Mouse (Mus musculus) MEL-GATA-1-ER (cell line): ENCODE measurements at regions not wholly inside any gene's neighbourhood (a gene's known extent, or its start where the extent isn't known, plus 50 kb on each side); places are given as distances from the start of the nearest gene placed in this dataset.
"Not testable (repeated sequence)": the region's sequence is repeated elsewhere in the genome, so short reads cannot be mapped to it uniquely, and the experiment has no call there.

Source experiments
- DNase-seq: peaks from one replicate; pipeline ENCODE4 v3.0.0-alpha.2; 2012; ENCODE audit warnings: low read depth; ENCODE audit errors: extremely low read depth

DNA sequence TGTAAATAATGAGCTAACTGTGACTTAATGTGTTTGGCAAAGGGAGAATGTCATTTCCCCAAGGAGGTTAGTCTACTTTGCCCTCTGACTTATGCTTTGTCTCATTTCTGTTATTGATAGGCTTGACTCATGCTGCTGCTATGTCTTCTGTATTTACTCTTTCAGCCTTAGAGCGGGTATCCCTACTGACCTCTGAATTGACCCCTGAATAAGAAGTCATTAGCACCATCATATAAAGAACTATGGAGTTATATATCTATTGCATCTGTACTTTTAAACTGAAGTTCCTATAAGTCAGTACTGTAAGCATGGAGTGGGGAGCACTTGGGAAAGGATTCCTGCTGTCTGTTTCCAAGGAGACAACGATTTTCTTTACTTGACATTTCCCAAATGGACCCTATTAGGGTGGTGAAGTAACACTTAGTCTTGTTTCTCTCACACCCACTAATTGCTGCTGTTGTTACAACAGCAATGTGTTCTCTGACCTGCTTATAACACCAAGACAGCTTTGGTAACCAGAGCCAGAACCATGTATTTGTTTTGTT lies 75.3 kb upstream of the Cwc22 start:
- DNase-seq: no peak

DNA sequence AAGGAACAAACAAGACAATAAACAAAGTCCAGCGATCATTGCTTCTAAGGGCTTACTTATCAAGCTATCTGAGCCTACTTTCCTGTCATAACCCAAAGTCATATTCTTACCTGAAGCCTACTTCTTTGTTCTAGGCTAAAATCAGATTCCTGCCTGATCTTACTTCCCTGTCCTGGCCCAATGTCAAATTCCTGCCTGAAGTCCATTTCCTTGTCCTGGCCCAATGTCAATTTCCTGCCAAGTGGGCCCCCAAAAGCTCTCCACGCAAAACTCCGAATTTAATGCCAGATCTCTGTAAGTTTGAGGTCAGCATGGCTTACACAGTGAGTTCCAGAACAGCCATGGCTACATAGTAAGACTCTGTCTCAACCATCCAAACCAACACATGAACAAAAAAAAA lies 74.3 kb upstream of the Cwc22 start:
- no peak for DNase-seq

DNA sequence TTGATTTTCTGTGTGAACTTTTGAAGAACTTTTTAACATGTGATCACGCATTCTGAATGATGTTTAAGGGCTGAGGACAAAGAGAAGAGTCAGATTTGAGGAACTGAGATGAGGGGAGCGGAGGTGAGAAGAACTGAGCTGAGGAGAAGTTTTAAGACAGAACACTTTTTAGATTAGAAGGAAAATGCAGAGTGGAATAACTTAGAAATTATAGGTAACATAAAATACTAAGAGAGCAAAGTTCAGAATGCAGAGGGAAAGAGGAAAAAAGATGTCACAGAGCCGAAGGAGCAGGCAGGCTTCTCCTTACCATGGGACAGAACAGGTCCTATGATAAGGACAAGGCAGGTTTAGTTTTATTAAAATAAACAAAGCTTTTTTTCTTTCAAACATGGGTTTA lies 73.7 kb upstream of the Cwc22 start:
- DNase-seq: no peak

DNA sequence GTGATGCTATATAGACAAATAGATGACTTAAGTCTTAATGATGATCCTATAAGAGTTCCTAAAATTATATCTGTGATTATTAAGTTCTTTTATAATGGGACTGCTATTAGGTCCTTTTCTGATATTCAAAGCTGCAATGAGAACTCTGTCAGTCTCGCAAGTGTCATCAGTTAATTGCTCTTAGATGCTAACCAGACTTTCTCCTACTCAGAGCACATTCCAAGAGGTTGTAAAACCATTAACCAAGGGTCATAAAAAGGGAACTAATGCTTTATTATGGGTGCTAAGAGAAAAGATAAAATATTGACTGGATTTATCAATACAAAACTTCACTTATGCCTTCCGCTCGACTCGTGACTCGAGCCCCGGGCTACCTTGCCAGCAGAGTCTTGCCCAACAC lies 66.3 kb upstream of the Cwc22 start:
- DNase-seq: not testable (repeated sequence)

DNA sequence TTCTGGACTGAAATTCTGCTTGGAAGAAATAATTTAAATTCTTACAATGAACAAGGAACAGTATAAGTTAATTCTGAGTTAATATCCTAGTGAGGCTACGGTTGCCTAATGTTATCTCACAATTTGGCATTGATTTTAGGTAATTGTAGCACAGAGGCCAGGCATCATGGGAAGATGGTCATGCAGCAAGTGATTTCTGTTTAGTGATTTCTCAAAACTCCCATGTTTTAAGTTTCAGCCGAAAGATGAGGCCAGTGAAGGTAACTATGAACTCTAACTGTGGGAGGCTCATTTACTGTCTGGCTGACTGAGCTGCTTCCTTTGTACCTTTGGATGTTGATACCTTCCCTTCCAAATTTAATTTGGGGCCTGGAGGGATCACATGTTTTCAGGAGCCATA lies 65.6 kb upstream of the Cwc22 start:
- no peak for DNase-seq

DNA sequence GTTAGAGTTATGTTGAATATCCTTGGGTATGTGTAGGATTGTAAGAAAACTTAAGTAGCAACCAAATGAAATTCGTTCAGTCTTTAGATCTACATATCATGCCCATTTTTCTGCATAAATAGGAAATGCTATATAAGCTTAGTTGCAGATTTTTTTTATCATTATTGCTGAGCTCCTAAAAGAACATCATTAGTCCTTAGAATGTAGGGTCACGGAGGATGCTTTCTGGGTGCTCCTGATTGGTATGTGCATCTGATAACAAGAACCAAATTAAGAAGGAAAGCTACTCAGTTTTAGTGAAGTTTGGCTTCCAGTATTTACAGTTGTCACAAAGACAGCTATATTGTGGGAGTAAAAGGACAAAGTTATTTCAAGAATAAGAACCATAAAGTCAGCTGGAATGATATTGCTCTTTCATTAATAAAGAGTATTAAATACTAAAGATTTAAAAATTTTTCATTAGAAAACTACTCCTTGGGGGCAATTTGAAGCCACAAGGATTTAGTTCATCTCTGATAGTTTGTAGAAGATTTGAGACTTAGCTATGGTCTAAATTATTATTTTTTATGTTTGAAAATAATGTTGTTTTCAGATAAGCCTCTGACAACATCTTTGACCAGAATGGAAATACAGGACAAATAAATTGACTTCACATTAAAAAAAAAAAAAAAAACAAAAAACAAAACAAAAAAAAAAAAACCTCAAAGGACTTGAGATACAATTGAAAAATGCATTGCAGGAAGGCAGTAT lies 65.1 kb upstream of the Cwc22 start:
- DNase-seq: no peak

DNA sequence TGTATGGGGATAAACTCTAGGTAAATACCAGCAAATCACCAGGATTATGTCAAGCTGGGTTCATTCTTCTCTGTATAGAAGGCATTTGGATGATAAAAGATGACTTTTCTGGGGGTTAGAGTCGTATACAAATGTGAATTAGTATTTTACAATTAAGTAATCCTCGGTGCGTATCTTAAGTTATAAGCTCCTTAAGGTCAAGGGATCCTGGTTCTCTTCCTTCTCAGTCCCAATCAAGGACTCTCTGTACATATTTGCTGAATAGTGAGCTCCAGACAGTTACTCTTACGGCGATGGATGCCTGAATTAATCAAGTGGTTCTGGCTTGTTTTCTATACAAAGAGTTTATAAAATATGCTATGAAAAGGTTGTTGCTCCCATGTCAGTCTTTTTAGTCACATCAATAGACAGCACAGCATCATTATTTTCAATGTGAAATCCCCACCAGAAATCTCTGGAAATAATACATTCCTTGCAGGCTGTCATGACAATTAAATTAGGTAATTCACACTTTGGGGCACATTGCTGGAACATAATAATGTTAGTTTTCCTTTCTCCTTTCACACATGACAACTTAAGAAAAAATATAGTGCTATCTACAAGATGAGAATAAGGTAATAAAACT lies 64.0 kb upstream of the Cwc22 start:
- DNase-seq: no peak

DNA sequence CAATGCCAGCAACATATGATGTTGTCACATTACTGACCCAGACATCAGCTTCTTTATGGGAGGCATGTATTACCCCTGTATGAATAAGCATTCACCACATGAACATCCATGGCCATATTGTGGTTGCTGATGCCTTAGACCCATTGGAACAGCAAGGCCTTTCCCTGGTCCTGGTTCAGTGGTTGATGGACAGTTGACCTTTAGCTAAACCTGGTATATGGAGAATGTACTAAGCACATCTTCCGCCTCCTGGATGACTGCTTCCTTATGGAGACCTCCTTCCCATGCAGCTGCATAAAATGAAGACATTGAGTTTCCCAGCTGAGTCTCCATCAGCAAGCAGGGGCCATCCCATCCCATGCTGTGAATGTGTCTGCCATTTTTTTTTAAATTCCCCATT lies 61.9 kb upstream of the Cwc22 start:
- DNase-seq: no peak

DNA sequence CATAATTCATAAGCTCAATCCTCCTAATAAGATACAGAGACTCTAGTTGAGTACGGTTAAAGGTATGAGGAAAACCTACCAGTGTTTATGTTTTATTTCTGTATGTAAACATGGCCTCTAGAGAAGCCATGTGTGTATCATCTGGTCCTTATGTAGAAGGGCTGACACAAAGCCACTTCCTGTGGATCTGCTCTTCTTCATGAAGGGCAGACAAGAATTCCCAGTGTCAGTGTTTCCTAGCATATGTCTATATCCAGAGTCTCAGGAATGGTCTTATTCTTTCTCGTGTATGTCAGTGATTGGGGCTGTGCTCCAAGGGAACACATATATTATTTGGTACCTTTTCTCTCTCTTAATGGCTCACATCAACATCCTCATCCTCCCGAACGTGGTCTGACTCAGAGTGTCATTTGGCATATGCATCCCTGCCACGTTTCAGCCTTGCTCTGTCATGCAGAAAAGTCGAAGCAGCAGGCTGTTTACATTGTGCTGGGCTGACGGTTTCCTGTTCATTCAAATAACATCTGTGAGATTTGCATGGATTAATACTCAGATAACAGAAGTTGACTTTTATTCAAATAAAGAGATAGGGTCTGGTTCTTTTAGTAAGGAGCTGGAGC lies 59.3 kb upstream of the Cwc22 start:
- no peak for DNase-seq

DNA sequence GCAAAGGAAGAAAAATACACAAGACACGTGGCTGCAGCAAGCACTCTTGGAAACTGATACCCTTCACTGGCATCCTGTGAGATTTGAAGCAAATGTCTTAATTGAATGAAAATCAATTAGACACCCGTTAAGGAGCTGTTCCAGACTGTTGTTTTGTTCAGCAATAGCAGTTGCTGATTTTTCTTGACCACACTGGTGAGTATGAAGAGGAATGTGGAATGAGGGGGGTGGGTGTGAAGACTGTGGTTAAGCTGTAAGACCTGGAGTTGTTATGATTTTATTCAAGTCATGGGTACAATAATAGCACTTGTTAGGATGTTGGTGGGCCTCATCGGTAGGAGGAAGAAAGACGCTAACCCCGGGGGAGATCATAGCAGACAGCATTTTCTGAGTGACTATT lies 58.3 kb upstream of the Cwc22 start:
- no peak for DNase-seq
